Mouse (Mus musculus) limb, embryonic 11.5 days (tissue): ENCODE measurements at regions not wholly inside any gene's neighbourhood (a gene's known extent, or its start where the extent isn't known, plus 50 kb on each side); places are given as distances from the start of the nearest gene placed in this dataset.
A peak's percentile ranks its signal among the peaks of the same experiment; 100 is the strongest.

ENCODE experiments used
- ATAC-seq: fragments of 200-750 bp; cut with Nextera tagmentation; 2 replicates; pipeline ENCODE4 v1.8.0; 2017; ENCODE audit warnings: low read depth; ENCODE audit not compliant: insufficient number of reproducible peaks, low FRiP score, low TSS enrichment
- DNase-seq: peaks from one replicate; pipeline ENCODE4 v3.0.0-alpha.2; 2015; ENCODE audit warnings: low spot score
- H3K27ac ChIP-seq: fragments of 300-500 bp; sonication (generic); replicated peaks from 2 replicates; pipeline ENCODE4 v1.5.1; 2014; ENCODE audit warnings: low read depth, mild to moderate bottlenecking, low read length
- H3K27me3 ChIP-seq: fragments of 300-500 bp; sonication (generic); 2 replicates; pipeline ENCODE4 v1.6.1; 2014; ENCODE audit warnings: mild to moderate bottlenecking, low read length, mixed read lengths; ENCODE audit not compliant: control insufficient read depth, insufficient read depth
- H3K36me3 ChIP-seq: fragments of 300-500 bp; sonication (generic); 2 replicates; pipeline ENCODE4 v1.6.1; 2014; ENCODE audit warnings: mild to moderate bottlenecking, low read length, moderate library complexity, mixed read lengths; ENCODE audit not compliant: control insufficient read depth, insufficient read depth
- H3K4me1 ChIP-seq: fragments of 300-500 bp; sonication (generic); 2 replicates; pipeline ENCODE4 v1.6.1; 2014; ENCODE audit warnings: low read length, mixed read lengths; ENCODE audit not compliant: control insufficient read depth, insufficient read depth
- H3K4me2 ChIP-seq: fragments of 300-500 bp; sonication (generic); 2 replicates; pipeline ENCODE4 v1.6.1; 2014; ENCODE audit warnings: low read depth, mild to moderate bottlenecking, moderate library complexity; ENCODE audit not compliant: severe bottlenecking
- H3K4me3 ChIP-seq: fragments of 300-500 bp; sonication (generic); 2 replicates; pipeline ENCODE4 v1.5.1; 2014; ENCODE audit warnings: low read depth, low read length
- H3K9ac ChIP-seq: fragments of 300-500 bp; sonication (generic); 2 replicates; pipeline ENCODE4 v1.6.1; 2014; ENCODE audit warnings: mild to moderate bottlenecking, low read length
- H3K9me3 ChIP-seq: fragments of 300-500 bp; sonication (generic); 2 replicates; pipeline ENCODE4 v1.6.1; 2016; ENCODE audit warnings: low read length; ENCODE audit not compliant: control insufficient read depth
- WGBS: fragments of 180-500 bp; shearing (Covaris S2); extraction: QIAGEN DNeasy Blood & Tissue Kit; methylation state at CpG from one replicate; pipeline ENCODE4 v1.1.7; 2014; 5-methylcytosine and 5-hydroxymethylcytosine counted together

DNA sequence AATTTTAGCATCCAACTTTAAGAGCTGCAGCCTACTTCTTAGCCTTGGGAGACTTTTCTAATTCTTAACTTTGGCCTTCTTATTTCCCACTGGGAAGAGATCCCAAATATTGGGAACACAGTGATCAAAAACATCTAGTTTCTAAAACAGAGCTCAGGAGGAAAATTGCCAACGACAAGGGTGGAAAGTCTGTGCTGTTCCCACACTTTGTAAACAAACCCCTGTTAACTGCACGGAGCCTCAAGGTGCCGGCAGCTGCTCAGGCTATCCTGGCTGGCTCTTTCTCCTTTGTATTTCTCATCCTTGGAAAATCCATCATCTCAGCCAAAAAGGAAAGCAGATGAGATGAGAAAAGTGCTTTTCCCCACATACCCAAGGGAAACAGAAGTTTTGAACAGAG lies 84.9 kb downstream of the Impad1 start:
- Histone ChIP-seq H3K4me1 (no peaks in the 10 kb centered on the region), H3K27me3 (no peaks in the 10 kb centered on the region), H3K9me3 (no peaks in the 10 kb centered on the region), H3K9ac (no peak overlapping the region), H3K27ac (no peak overlapping the region), H3K4me3 (no peak overlapping the region), H3K4me2 (no peak overlapping the region), H3K36me3 (no peaks in the 10 kb centered on the region)
- ATAC-seq = no peak
- DNase-seq = no peak
- 21% methylated on average over 3 of the region's 3 CpGs for WGBS

DNA sequence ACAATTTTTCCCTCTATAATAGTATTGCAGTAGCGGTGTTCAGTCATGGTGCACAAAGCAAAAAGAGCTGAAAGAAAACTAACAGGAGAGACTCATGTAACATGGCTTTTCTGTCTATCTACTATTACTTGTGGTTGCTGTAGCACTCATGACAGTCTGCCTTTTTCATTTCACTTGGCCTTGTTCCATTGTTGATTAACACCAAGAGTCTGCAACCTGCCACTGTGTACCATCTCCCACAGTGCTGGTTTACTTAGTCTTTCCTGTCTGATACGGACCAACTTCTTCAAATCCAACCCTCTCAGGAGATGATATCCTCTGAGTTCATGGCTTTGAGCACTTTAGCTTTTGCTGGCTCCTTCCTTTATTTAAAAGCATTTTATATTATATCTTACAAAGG lies 94.1 kb downstream of the Impad1 start:
- H3K9me3 ChIP-seq = no peaks in the 10 kb centered on the region
- WGBS = 88% methylated on average over 2 of the region's 2 CpGs
- H3K27ac ChIP-seq = no peak overlapping the region
- ATAC-seq (no peak), DNase-seq (no peak)
- no peaks in the 10 kb centered on the region for H3K27me3 ChIP-seq
- no peak overlapping the region for H3K9ac ChIP-seq
- no peak overlapping the region for H3K4me2 ChIP-seq
- H3K4me3 ChIP-seq = no peak overlapping the region
- no peaks in the 10 kb centered on the region for H3K36me3 ChIP-seq
- H3K4me1 ChIP-seq = no peaks in the 10 kb centered on the region

DNA sequence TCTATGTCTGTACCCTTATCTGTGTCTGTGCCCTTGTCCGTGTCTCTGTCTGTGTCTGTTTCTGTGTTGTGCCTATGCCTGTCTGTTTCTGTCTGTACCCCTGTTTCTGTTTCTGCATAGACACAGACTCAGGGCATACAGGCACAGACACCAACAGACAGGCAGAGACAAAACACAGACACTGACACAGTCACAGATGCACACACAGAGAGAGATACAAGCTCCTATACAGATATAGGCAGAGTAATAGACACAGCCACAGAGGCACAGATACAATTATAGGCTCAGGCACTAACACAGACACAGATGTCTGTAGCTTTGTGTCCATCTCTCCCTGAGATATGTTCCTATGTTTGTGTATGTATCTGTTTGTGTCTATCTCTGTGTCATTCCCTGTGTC lies 97.7 kb downstream of the Impad1 start:
- H3K36me3 ChIP-seq = no peaks in the 10 kb centered on the region
- H3K4me3 ChIP-seq = no peak overlapping the region
- no peaks in the 10 kb centered on the region for H3K27me3 ChIP-seq
- 92% methylated on average over 1 of the region's 1 CpGs for WGBS
- H3K9me3 ChIP-seq = no peaks in the 10 kb centered on the region
- H3K9ac ChIP-seq = no peak overlapping the region
- H3K4me1 ChIP-seq = no peaks in the 10 kb centered on the region
- H3K27ac ChIP-seq = no peak overlapping the region
- ATAC-seq (no peak), DNase-seq (no peak)
- H3K4me2 ChIP-seq = no peak overlapping the region

DNA sequence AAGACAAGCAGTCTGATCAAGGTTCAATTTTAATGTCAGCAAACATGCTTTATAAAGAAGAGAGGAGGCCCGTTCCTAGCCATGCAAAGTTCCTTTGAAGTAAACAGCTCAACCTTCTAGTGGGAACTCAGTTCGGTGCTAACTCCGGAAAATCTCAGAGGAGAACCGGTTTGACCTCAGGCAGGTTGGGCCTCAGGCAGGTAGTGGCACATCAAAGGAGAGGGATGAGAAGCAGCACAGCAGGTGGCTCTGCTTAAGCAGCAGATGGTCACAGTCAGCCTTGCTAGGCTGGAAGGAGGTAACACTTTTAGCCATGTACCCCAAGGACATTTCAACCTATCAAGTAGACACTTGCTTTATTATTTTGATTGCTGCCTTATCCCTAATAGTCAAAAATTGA lies 106.2 kb downstream of the Impad1 start:
- no peaks in the 10 kb centered on the region for H3K9me3 ChIP-seq
- 8% methylated on average over 4 of the region's 4 CpGs for WGBS
- no peak overlapping the region for H3K9ac ChIP-seq
- no peak overlapping the region for H3K4me3 ChIP-seq
- no peaks in the 10 kb centered on the region for H3K4me1 ChIP-seq
- DNase-seq = no peak
- no peaks in the 10 kb centered on the region for H3K36me3 ChIP-seq
- no peaks in the 10 kb centered on the region for H3K27me3 ChIP-seq
- no peak overlapping the region for H3K4me2 ChIP-seq
- no peak overlapping the region for H3K27ac ChIP-seq
- no peak for ATAC-seq

DNA sequence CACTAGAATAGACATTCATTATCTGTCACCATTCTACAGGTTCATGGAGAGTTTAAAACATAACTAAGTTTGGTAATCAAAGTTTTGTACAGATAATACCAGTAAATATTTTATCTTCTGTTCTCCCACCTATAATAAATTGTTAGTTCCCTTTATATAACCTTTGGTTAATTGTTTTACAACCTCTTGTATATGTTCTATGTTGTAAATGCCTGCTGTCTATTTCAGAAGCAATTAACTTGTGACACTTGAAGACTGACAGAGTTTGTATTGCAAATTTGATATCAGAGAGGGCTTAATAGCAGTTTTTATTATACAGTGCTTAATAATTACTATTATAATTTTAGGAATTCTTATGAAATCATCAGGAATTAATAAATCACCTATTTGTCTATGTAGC lies 118.5 kb downstream of the Impad1 start:
- no peak for ATAC-seq

DNA sequence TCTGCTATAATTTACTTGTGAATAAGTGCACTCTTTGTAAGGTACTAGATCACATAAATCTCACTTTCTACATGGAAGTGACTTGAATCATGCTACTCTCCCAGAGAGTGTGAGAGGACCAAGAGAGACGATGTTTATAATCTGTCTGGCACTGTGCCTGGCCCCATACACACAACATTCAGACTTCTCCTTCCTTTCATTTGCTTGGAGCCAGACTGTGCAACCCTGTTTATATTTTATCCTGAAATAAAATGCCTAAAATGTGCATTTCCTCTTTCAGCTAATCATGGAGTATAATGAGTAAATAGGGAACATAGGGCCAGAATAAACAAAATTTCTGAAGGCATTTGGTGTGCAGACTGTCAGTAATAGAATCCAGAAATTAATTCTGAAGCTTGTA lies 142.9 kb downstream of the Impad1 start:
- Histone ChIP-seq H3K36me3 (no peaks in the 10 kb centered on the region), H3K4me3 (no peak overlapping the region), H3K4me1 (no peaks in the 10 kb centered on the region), H3K27me3 (no peaks in the 10 kb centered on the region), H3K9ac (no peak overlapping the region), H3K27ac (no peak overlapping the region), H3K4me2 (no peak overlapping the region), H3K9me3 (no peaks in the 10 kb centered on the region)
- 79% methylated on average over 1 of the region's 1 CpGs for WGBS
- ATAC-seq (no peak), DNase-seq (no peak)

More for the DNA sequence above, 118.5 kb downstream of the Impad1 start:
- Histone ChIP-seq H3K4me3 (no peak overlapping the region), H3K9ac (no peak overlapping the region), H3K4me1 (no peaks in the 10 kb centered on the region), H3K4me2 (no peak overlapping the region), H3K36me3 (no peaks in the 10 kb centered on the region), H3K27ac (no peak overlapping the region), H3K9me3 (no peaks in the 10 kb centered on the region), H3K27me3 (no peaks in the 10 kb centered on the region)
- DNase-seq = no peak

DNA sequence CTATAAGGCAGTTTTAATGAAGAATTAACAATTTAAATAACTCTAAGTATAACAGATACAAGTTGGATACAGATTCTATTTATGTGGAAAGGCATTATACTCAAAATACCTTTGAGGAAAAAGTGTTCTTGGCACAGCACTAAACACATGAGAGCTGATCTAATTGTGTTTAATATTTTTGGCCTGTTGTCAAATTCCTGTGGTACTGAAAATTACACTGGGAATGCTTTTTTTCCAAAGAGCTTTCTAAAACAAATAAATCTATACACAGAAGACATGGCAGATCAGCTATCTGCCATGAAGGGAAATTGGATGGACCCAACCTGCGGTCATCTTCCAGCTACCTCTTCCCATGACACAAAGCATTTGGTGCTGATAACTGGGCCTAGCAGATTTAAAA lies 147.9 kb downstream of the Impad1 start:
- H3K36me3 ChIP-seq = no peaks in the 10 kb centered on the region
- no peak overlapping the region for H3K27ac ChIP-seq
- no peak for ATAC-seq
- no peaks in the 10 kb centered on the region for H3K9me3 ChIP-seq
- no peak overlapping the region for H3K4me3 ChIP-seq
- no peaks in the 10 kb centered on the region for H3K4me1 ChIP-seq
- no peak overlapping the region for H3K4me2 ChIP-seq
- no peaks in the 10 kb centered on the region for H3K27me3 ChIP-seq
- H3K9ac ChIP-seq = no peak overlapping the region
- WGBS = 92% methylated on average over 1 of the region's 1 CpGs
- no peak for DNase-seq

DNA sequence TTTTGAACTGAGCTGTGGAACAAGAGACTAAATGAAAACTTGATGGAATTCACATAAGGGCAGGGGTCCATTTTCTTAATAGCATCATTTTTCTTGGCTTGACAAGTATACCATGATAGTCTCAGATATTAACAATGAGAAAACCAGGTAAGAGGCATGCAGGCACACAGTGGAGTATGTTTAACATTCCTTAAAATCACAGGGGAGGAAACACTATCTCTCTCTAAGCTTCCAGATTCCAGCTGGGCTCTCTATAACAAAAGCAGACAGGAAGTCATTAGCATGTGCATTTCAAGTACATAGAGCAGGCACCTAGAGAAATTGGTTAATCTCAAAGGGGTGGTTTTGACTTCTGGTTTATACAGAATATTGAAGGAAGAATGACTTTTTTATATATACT lies 156.9 kb downstream of the Impad1 start:
- peak; percentile 35; the same call in 1 of the 2 replicates for ATAC-seq
- Histone ChIP-seq H3K27me3 (no peaks in the 10 kb centered on the region), H3K4me3 (no peak overlapping the region), H3K27ac (no peak overlapping the region), H3K36me3 (no peaks in the 10 kb centered on the region), H3K9me3 (no peaks in the 10 kb centered on the region), H3K4me1 (peaks cover 4% of the 10 kb centered on the region; the same call in 1 of the 2 replicates), H3K4me2 (no peak overlapping the region), H3K9ac (no peak overlapping the region)
- no peak for DNase-seq

DNA sequence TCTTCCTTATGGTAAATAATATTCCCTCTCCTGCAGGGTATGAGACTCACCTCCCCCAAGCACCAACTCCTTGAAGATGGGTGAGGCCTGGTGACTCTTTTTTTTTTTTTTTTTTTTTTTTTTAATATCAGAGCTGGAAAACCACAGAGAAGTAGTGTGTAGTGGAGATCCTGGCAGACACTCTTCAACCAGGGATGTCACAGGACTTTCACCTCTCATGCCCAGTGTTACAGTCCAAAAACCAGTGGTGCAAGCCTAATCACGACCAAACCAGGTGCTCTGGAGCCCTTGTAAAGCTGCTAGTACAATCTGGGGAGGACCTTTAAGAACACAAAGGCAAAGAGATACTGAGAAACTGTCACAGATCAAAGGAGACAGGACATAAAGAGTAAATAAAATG lies 157.3 kb downstream of the Impad1 start:
- 33% methylated on average over 1 of the region's 1 CpGs for WGBS
- H3K27ac ChIP-seq = no peak overlapping the region

More for the DNA sequence above, 157.3 kb downstream of the Impad1 start:
- Histone ChIP-seq H3K9me3 (no peaks in the 10 kb centered on the region), H3K4me2 (no peak overlapping the region), H3K4me1 (peaks cover 4% of the 10 kb centered on the region; the same call in 1 of the 2 replicates), H3K36me3 (no peaks in the 10 kb centered on the region), H3K9ac (no peak overlapping the region), H3K27me3 (no peaks in the 10 kb centered on the region), H3K4me3 (no peak overlapping the region)
- peak; percentile 17; the same call in 1 of the 2 replicates for ATAC-seq
- DNase-seq = no peak
